Mouse (Mus musculus) MEL (cell line): ENCODE data around the gene Clk1.
A peak's percentile ranks its signal among the peaks of the same experiment; 100 is the strongest.

ENCODE experiments used
- CHD2 ChIP-seq: IDR thresholded peaks from 2 replicates; pipeline ENCODE4 v1.6.1; 2011; ENCODE audit warnings: low read length, improper control_type of control experiment
- CTCF ChIP-seq, 3 experiments: IDR thresholded peaks in 2 of 3; conservative IDR thresholded peaks in 1 of 3; 2 replicates each; pipeline ENCODE4 v1.5.1; 2011 to 2012; ENCODE audit warnings: low read length in 3 of 3, low read depth in 2 of 3, mild to moderate bottlenecking in 2 of 3, improper control_type of control experiment in 1 of 3, inconsistent platforms in 1 of 3, mixed read lengths in 1 of 3, moderate library complexity in 1 of 3; ENCODE audit not compliant: control insufficient read depth in 1 of 3, insufficient read depth in 1 of 3, poor library complexity in 1 of 3, severe bottlenecking in 1 of 3
- E2F4 ChIP-seq: IDR thresholded peaks from 2 replicates; pipeline ENCODE4 v1.6.1; 2011; ENCODE audit warnings: low read depth, low read length, improper control_type of control experiment, borderline replicate concordance
- GATA1 ChIP-seq: IDR thresholded peaks from 2 replicates; pipeline ENCODE4 v1.6.1; 2011; ENCODE audit warnings: low read depth, low read length, improper control_type of control experiment
- KAT2A ChIP-seq: conservative IDR thresholded peaks from 2 replicates; pipeline ENCODE4 v1.6.1; 2012; ENCODE audit warnings: low read depth, low read length, improper control_type of control experiment, inconsistent platforms
- MEF2A ChIP-seq: IDR thresholded peaks from 2 replicates; pipeline ENCODE4 v1.6.1; 2014; ENCODE audit warnings: low read depth, mild to moderate bottlenecking, inconsistent platforms, low read length, improper control_type of control experiment; ENCODE audit not compliant: poor library complexity, insufficient replicate concordance, severe bottlenecking; ENCODE audit errors: extremely low read depth
- MYC ChIP-seq: IDR thresholded peaks from 2 replicates; pipeline ENCODE4 v1.6.1; 2011; ENCODE audit warnings: low read depth, mild to moderate bottlenecking, low read length, improper control_type of control experiment, moderate library complexity
- POLR2A ChIP-seq, 2 experiments: IDR thresholded peaks; 2 replicates each; pipeline ENCODE4 v1.6.1; 2011 to 2012; ENCODE audit warnings: low read length in 2 of 2, mild to moderate bottlenecking in 2 of 2, control low read depth in 1 of 2, improper control_type of control experiment in 1 of 2, low read depth in 1 of 2, moderate library complexity in 1 of 2; ENCODE audit not compliant: control insufficient read depth in 1 of 2, insufficient read depth in 1 of 2, poor library complexity in 1 of 2
- RAD21 ChIP-seq: IDR thresholded peaks from 2 replicates; pipeline ENCODE4 v1.6.1; 2011; ENCODE audit warnings: mild to moderate bottlenecking, low read depth, low read length, improper control_type of control experiment
- RCOR1 ChIP-seq: IDR thresholded peaks from 2 replicates; pipeline ENCODE4 v1.6.1; 2012; ENCODE audit warnings: low read depth, mild to moderate bottlenecking, inconsistent platforms, low read length, improper control_type of control experiment
- SIN3A ChIP-seq: IDR thresholded peaks from 2 replicates; pipeline ENCODE4 v1.6.1; 2012; ENCODE audit warnings: low read length, improper control_type of control experiment, inconsistent platforms
- TBP ChIP-seq: IDR thresholded peaks from 2 replicates; pipeline ENCODE4 v1.8.0; 2011; ENCODE audit warnings: low read depth, low read length, improper control_type of control experiment
- ZKSCAN1 ChIP-seq: IDR thresholded peaks from 2 replicates; pipeline ENCODE4 v1.6.1; 2012; ENCODE audit warnings: low read depth, mild to moderate bottlenecking, inconsistent platforms, low read length, improper control_type of control experiment, moderate library complexity

- TF ChIP-seq TBP = 0 out of 2 replicates have a peak, but pooled peaks have one; percentile 24
- TF ChIP-seq POLR2A (IDR thresholded peaks at IDR 0.05; ENCODE audit: control insufficient read depth in 1 of 2, insufficient read depth in 1 of 2, low read depth in 1 of 2, low read length in 2 of 2, poor library complexity in 1 of 2) = no peak
- no peak for TF ChIP-seq GATA1
- TF ChIP-seq SIN3A = peak; percentile 92
- no peak for TF ChIP-seq CTCF (IDR thresholded peaks at IDR 0.05 in 2 of 3, conservative IDR thresholded peaks at IDR 0.05 in 1 of 3; ENCODE audit: control insufficient read depth in 1 of 3, insufficient read depth in 1 of 3, low read depth in 2 of 3, low read length in 3 of 3, poor library complexity in 1 of 3, severe bottlenecking in 1 of 3)
- no peak for TF ChIP-seq KAT2A
- TF ChIP-seq RAD21 = no peak
- no peak for TF ChIP-seq RCOR1
- TF ChIP-seq ZKSCAN1 = no peak
- TF ChIP-seq MYC = no peak
- no peak for TF ChIP-seq E2F4
- TF ChIP-seq MEF2A = no peak
- TF ChIP-seq CHD2 = no peak
These were observed 987 bp downstream of the Clk1 start for GRCm38 (mm10) chr1:58422879-58423278.
